Mouse (Mus musculus): ENCODE measurements around the gene Zdhhc14.

DNA sequence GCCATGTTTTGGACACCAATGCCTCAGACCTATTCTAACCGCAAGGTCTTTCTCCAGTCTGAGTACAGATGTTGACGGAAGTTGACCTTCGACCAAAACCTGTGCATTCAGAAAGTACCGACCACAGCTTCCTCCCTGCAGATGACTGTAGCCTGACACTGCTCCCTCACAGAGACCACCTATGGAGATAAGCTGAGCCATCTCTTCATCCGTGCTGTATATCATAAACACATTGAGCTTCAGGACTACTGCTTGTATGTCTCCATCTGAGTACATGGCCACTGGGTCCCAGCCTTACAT lies 310.2 kb downstream of the Zdhhc14 start:
- no peak for TF ChIP-seq EP300 (IDR thresholded peaks at IDR 0.05; ENCODE audit: low read depth)
- TF ChIP-seq CTCF (IDR thresholded peaks at IDR 0.05; ENCODE audit: low read depth), result no peak
